Mouse (Mus musculus) thymus, adult 2 months (tissue): ENCODE measurements around the gene Tgfb1i1.

Experiments used
- CTCF ChIP-seq: fragments of 200-500 bp; IDR thresholded peaks from 2 replicates; pipeline ENCODE4 v1.5.1; 2012; ENCODE audit warnings: mild to moderate bottlenecking, control low read depth, low read length, moderate library complexity, borderline replicate concordance; ENCODE audit not compliant: control insufficient read depth, poor library complexity, insufficient read depth; ENCODE audit errors: extremely low read depth
- POLR2A ChIP-seq: fragments of 200-500 bp; IDR thresholded peaks from 2 replicates; pipeline ENCODE4 v1.6.1; 2012; ENCODE audit warnings: mild to moderate bottlenecking, low read length, control low read depth, moderate library complexity; ENCODE audit not compliant: control insufficient read depth, poor library complexity, insufficient read depth; ENCODE audit errors: extremely low read depth

DNA sequence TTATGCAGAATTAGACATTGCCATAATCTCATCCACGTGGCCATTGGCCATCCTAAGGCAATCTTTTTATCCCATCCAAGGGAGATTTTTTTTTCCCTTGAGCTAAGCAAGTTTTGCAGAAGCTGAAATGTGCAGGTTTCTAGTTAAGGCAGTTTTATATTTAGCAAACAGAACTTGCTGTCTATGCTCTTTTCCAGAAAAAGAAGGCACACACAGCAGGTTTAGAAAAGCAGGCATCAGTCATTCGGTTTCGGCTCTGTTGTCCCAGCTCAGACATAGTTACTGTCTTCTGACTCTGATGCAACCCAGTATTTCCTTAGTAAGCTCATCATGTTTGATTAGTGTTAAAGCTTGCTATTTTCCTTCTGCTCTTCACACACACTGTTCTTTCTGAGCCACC lies 25.7 kb upstream of the Tgfb1i1 start:
- TF ChIP-seq CTCF (no peak), POLR2A (no peak)
